Mouse (Mus musculus): Measurements from ENCODE around the gene Mfge8.

The Mfge8 gene

GRCm38 (mm10) chr7:79148711-79149266 lies at the start of gene Mfge8:
Mfge8 (minus strand) TSS chr7:79149060.
- in situ Hi-C loops (cut with MboI; ENCODE audit: low sequenced_read_pairs) = no loop called here

- in situ Hi-C loops (cut with MboI; ENCODE audit: low sequenced_read_pairs) = no loop called here
Measured at GRCm38 (mm10) chr7:79194560-79195413, 45.9 kb upstream of the Mfge8 start.

- in situ Hi-C loops (cut with MboI; ENCODE audit: low sequenced_read_pairs) = no loop called here
Measured at GRCm38 (mm10) chr7:79193936-79194335, 45.1 kb upstream of the Mfge8 start.

- in situ Hi-C loops (cut with MboI; ENCODE audit: low sequenced_read_pairs) = no loop called here
Measured at GRCm38 (mm10) chr7:79191501-79191900, 42.6 kb upstream of the Mfge8 start.

- in situ Hi-C loops (cut with MboI; ENCODE audit: low sequenced_read_pairs) = no loop called here
Measured at GRCm38 (mm10) chr7:79190592-79190991, 41.7 kb upstream of the Mfge8 start.

GRCm38 (mm10) chr7:79189211-79189610 lies 40.4 kb upstream of the Mfge8 start:
- in situ Hi-C loops (cut with MboI; ENCODE audit: low sequenced_read_pairs) = no loop called here

- in situ Hi-C loops (cut with MboI; ENCODE audit: low sequenced_read_pairs) = no loop called here
Measured at GRCm38 (mm10) chr7:79187591-79187990, 38.7 kb upstream of the Mfge8 start.

GRCm38 (mm10) chr7:79183417-79183816 lies 34.6 kb upstream of the Mfge8 start:
- in situ Hi-C loops (cut with MboI; ENCODE audit: low sequenced_read_pairs) = no loop called here

GRCm38 (mm10) chr7:79173800-79174199 lies 24.9 kb upstream of the Mfge8 start:
- in situ Hi-C loops (cut with MboI; ENCODE audit: low sequenced_read_pairs) = no loop called here

GRCm38 (mm10) chr7:79171782-79172181 lies 22.9 kb upstream of the Mfge8 start:
- in situ Hi-C loops (cut with MboI; ENCODE audit: low sequenced_read_pairs) = no loop called here

- in situ Hi-C loops (cut with MboI; ENCODE audit: low sequenced_read_pairs) = no loop called here
Measured at GRCm38 (mm10) chr7:79167006-79167562, 18.2 kb upstream of the Mfge8 start.

- in situ Hi-C loops (cut with MboI; ENCODE audit: low sequenced_read_pairs) = no loop called here
Measured at GRCm38 (mm10) chr7:79159406-79159805, 10.5 kb upstream of the Mfge8 start.

GRCm38 (mm10) chr7:79149522-79149921 lies 662 bp upstream of the Mfge8 start:
- in situ Hi-C loops (cut with MboI; ENCODE audit: low sequenced_read_pairs) = no loop called here

- in situ Hi-C loops (cut with MboI; ENCODE audit: low sequenced_read_pairs) = no loop called here
Measured at GRCm38 (mm10) chr7:79147931-79148653, 768 bp downstream of the Mfge8 start.

GRCm38 (mm10) chr7:79147011-79147837 lies 1.6 kb downstream of the Mfge8 start:
- in situ Hi-C loops (cut with MboI; ENCODE audit: low sequenced_read_pairs) = no loop called here

GRCm38 (mm10) chr7:79140897-79141296 lies 8.0 kb downstream of the Mfge8 start:
- in situ Hi-C loops (cut with MboI; ENCODE audit: low sequenced_read_pairs) = no loop called here

- in situ Hi-C loops (cut with MboI; ENCODE audit: low sequenced_read_pairs) = loop anchor here (5.0 kb wide), 1 partner anchor 207 kb away; no protein-coding TSS in a partner anchor
Measured at GRCm38 (mm10) chr7:79139891-79140591, 8.8 kb downstream of the Mfge8 start.

GRCm38 (mm10) chr7:79139328-79139824 lies 9.5 kb downstream of the Mfge8 start:
- in situ Hi-C loops (cut with MboI; ENCODE audit: low sequenced_read_pairs) = loop anchor here (5.0 kb wide), 1 partner anchor 208 kb away; no protein-coding TSS in a partner anchor

- in situ Hi-C loops (cut with MboI; ENCODE audit: low sequenced_read_pairs) = no loop called here
Measured at GRCm38 (mm10) chr7:79133391-79133790, 15.5 kb downstream of the Mfge8 start.
